Mouse (Mus musculus): ENCODE results near the gene Gm10486. TPM values are rescaled to one million over a fixed set of nuclear protein-coding genes. Genes with fewer than 3 reads are reported as not detected.

Gm10486 gene
- polyA plus RNA-seq (2017; shearing (Covaris generic)), result not detected

GRCm38 (mm10) chrX:35067084-35067483 is at the start of gene Gm10486:
TSS of gene Gm10486 (plus strand) at chrX:35067384.

